Mouse (Mus musculus): Measurements from ENCODE around the gene Srrm4. TPM values are rescaled to one million over a fixed set of nuclear protein-coding genes. Genes with fewer than 3 reads are reported as not detected.

The Srrm4 gene
- total RNA-seq, 2 experiments from 2014 or later, result not detected

- ATAC-seq (replicated peaks; ENCODE audit: poor library complexity, severe bottlenecking), result no peak
Measured at GRCm38 (mm10) chr5:116553868-116554267, 37.7 kb downstream of the Srrm4 start.

- ATAC-seq (replicated peaks; ENCODE audit: poor library complexity, severe bottlenecking), result no peak
Measured at GRCm38 (mm10) chr5:116553106-116553505, 38.5 kb downstream of the Srrm4 start.

GRCm38 (mm10) chr5:116552584-116552983, 39.0 kb downstream of the Srrm4 start:
- no peak for ATAC-seq (replicated peaks; ENCODE audit: poor library complexity, severe bottlenecking)

GRCm38 (mm10) chr5:116545746-116546145, 45.9 kb downstream of the Srrm4 start:
- no peak for ATAC-seq (replicated peaks; ENCODE audit: poor library complexity, severe bottlenecking)

- ATAC-seq (replicated peaks; ENCODE audit: poor library complexity, severe bottlenecking), result no peak
Measured at GRCm38 (mm10) chr5:116542317-116542716, 49.3 kb downstream of the Srrm4 start.

DNA sequence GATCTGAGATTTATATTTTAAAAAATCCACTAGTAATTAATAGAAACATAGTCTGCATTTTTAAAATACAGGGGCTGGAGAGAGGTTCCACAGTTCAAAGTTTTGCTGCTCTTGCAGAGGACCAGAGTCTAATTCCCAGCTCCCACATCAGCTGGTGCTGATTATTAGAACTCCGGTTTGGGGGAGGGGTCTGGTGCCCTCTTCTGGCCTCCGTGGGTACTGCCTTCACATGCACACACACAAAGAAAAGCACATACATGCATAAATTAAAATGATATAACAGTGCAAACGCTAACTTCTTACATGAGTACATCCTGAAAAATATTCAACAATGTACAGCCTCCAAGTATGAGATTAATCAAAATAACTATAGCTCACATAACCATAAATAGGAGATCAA, 50.5 kb downstream of the Srrm4 start:
- ATAC-seq (replicated peaks; ENCODE audit: poor library complexity, severe bottlenecking), result no peak

DNA sequence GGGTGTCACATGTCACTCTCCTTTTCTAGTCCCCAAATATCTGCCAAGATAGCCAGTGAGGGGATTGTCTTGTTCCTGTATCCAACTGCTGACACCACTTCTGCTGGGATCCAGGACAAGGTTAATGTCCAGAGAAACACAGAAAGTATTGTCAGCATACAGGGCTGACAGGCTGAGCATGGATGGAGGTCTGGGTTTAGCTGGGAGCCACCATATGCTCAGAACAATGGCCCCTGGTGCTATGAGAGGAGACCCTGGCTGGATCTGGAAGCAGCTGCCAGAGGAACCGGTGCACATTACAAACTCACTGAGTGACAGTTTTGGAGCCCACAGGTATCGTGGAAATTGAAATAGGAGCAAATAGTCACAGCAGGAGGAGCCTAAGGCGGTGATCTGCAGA, 52.3 kb downstream of the Srrm4 start:
- ATAC-seq (replicated peaks; ENCODE audit: poor library complexity, severe bottlenecking), result no peak

GRCm38 (mm10) chr5:116538491-116538890, 53.1 kb downstream of the Srrm4 start:
- ATAC-seq (replicated peaks; ENCODE audit: poor library complexity, severe bottlenecking), result no peak

DNA sequence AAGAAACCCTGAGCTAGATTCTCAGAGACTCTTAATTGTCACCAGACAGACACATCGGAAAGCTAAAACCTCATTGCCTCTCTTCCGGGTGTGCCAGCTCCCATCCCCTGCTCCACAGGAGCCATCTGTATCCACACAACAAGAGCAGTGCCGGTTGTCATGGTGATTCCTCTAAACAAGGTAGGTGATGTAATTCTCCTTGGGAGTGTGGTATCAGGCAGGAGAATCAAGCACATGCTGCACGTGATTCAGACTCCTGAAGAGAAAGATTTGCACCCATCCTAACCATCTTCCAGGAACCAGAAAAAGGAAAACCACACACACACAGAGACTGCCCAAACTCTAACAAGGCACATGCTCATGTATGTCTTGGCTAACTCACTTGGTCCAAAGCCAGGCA, 65.3 kb downstream of the Srrm4 start:
- no peak for ATAC-seq (replicated peaks; ENCODE audit: poor library complexity, severe bottlenecking)

GRCm38 (mm10) chr5:116525308-116525707, 66.3 kb downstream of the Srrm4 start:
- ATAC-seq (replicated peaks; ENCODE audit: poor library complexity, severe bottlenecking), result no peak

GRCm38 (mm10) chr5:116523553-116523952, 68.1 kb downstream of the Srrm4 start:
- no peak for ATAC-seq (replicated peaks; ENCODE audit: poor library complexity, severe bottlenecking)

DNA sequence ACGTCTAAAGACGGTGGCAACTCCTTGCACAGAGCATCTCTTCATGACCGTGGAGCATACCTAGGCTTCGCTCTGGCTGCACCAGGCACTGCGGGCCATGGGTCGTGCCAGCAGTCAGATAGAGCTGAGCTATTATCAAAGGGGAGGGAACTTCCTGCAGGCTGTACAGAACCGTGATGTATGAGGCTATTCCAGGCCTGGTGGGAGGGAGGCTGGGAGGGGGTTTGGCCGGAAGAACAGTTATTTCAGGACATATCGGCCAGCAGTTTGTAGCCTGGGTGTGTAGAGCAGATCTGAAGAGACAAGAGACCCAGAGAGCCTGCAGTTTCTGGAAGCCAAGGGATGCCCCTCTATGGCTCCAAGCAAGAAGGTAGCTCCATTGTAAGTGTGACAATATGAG, 68.5 kb downstream of the Srrm4 start:
- no peak for ATAC-seq (replicated peaks; ENCODE audit: poor library complexity, severe bottlenecking)

- no peak for ATAC-seq (replicated peaks; ENCODE audit: poor library complexity, severe bottlenecking)
Measured at GRCm38 (mm10) chr5:116522273-116522672, 69.3 kb downstream of the Srrm4 start.

DNA sequence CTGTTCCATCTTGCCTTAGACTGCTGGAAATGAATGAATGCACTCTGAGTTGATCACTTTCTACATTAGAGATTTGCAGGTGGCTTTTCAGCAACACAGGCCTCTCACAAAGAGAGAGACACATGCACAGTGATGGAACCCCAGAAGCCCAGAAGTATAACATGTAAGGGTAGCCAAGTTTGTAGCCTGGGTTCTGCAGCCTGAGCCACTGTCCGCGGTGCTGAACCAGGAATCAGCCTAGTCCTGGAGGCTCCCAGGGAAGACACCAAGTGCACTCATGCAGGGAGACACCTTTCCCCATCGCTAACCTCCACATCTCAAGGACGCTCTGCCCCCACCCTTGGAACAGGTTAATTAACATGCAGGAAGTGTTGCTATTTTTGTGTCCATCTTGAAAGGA, 73.6 kb downstream of the Srrm4 start:
- ATAC-seq (replicated peaks; ENCODE audit: poor library complexity, severe bottlenecking), result no peak

DNA sequence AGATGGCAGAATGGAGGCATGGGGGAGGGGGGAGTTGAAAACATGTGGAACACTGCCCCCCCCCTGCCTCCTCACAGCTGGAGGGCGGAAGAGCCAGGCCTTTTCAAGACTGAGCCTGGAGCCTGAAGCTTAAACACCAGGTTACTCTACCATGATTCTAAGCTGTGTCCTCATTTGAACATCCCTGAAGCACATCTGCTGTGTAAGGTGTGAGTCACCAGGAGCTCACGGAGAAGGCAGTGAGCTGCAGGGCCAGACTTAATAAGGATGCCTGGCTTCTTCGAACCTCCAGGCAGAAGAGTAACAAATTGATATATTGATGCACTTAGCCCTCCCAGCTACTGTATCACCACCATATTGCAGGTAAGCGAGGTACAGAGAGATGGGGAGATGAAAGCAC, 79.5 kb downstream of the Srrm4 start:
- no peak for ATAC-seq (replicated peaks; ENCODE audit: poor library complexity, severe bottlenecking)

DNA sequence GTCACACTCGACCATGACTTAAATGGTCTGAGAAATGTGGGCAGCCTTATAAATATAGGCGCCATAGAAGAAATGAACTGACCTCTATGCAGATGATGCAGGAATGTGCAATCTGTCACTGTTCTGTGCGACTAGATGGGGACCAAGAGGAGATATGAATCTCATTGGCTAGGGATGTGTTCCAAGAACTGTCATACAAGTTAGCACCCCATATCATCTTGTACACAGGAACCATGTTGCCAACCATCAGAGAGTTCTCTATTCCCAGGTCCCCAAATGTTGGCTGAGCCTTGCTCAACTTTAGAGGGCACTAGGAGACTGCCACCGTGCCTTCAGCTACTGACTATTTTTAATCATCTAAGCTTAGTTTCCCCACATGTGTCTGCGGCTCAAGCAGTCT, 81.4 kb downstream of the Srrm4 start:
- no peak for ATAC-seq (replicated peaks; ENCODE audit: poor library complexity, severe bottlenecking)

DNA sequence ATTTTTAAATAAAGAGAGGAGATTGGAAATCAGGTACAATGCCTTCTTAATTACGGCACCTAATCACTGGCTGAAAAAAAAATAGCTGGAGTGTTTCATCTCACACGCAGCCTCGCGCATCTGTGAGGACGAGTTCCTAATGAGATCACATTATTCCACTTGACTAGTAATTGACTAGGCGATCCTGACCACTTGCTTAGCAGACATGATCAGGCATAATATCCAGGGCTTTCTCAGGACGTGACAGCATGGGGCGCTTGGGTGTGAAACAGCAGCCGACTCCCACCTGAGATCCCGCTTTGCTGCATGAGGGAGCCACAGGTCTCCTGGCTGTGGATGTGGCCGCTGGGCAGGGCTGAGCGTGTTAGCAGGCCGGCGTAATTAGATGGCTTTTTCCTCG, 90.3 kb downstream of the Srrm4 start:
- ATAC-seq (replicated peaks; ENCODE audit: poor library complexity, severe bottlenecking), result no peak

GRCm38 (mm10) chr5:116498880-116499640, 92.6 kb downstream of the Srrm4 start:
- ATAC-seq (replicated peaks; ENCODE audit: poor library complexity, severe bottlenecking), result no peak

GRCm38 (mm10) chr5:116497866-116498265, 93.8 kb downstream of the Srrm4 start:
- ATAC-seq (replicated peaks; ENCODE audit: poor library complexity, severe bottlenecking), result no peak

GRCm38 (mm10) chr5:116497205-116497604, 94.4 kb downstream of the Srrm4 start:
- ATAC-seq (replicated peaks; ENCODE audit: poor library complexity, severe bottlenecking), result no peak

DNA sequence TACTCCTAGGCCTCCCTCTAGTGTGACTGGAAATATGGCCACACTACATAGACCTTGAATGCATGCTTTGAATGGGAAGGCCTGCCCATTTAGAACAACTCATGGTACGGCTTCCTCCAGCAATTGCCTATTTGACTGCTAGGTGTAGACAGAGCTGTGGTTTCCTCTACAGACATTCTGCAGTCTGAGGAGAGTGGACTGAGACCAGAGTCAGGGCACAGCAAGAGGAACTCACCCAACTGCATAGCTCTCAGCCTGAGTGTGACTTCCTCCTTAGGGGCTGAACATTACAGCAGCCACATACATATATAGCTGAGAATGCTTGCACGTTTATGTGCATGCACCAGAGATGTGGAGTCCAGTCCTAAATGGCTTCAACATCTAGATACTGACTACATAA, 94.9 kb downstream of the Srrm4 start:
- ATAC-seq (replicated peaks; ENCODE audit: poor library complexity, severe bottlenecking), result peak; percentile 42; the same call in 1 of the 2 replicates

DNA sequence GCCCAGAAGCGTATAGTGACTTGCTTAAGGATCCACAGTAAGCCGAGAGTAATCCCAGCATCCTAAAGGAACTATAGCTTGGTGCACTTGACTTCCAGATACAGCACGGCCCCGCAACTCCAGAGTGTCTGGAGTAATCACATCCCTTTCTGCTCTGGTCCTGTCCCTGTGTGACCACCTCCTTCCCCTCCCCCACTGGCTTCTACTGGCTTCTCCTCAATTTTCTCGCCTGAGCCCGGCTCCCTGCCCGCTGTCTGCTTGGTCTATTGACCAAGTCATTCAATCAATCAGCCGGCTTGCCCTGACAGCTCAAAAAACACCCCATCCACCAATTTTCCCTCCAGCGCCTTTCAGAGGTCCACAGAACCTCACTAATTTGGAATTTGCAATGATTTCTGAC, 96.2 kb downstream of the Srrm4 start:
- no peak for ATAC-seq (replicated peaks; ENCODE audit: poor library complexity, severe bottlenecking)

DNA sequence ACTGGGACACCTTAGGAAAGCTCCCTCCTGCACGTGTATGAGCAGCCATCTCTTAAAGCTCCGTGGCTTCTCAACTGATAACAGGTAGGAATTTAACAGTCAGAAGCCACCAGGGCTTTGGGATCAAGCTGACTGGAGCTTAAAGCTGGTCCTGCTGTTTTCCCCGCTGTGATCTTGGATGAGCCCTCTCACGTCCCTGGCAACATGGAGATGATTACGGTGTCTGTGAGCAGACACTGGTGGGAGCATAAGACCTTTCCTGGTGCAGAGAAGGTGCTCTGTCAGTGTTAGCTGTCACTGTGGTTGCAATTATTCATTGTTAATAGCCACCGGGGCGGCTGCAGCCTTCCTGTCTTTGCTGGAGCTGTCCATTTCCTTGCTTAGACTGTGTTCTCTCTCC, 97.2 kb downstream of the Srrm4 start:
- ATAC-seq (replicated peaks; ENCODE audit: poor library complexity, severe bottlenecking), result no peak
